ENCODE assay signal across 8 mouse cellular contexts in the genomic region with DNA sequence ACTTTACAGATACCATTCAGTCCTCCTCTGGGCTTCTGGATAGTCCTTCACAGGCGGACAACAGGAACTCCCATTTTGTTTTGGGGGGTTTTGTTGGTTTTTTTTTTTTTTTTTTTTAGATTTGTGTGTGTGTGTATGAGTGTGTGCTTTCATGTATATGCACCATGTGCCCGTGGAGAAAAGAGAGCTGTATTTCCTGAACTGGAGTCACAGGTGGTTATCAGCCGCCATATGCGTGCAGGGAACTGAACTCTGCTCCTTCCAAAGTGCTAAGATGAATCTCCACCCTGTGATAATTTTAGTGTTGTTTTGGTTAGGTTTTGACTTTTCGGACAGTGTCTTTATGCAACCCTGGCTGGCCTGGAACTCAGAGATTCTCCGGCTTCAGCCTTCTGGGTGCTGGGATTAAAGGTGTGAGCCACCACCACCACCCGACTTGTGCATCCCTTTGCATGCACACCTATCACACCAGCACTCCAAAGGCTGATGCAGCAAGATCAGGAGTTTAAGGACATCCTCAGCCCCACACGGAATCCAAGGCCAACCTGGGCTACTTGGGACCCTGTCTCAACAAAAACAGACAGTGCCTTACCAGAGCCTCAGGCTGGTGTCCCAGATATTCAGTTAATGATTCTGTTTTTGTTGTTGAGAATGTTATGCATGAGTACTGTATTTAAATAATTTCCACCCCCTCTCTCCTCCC. TPM values are rescaled to one million over a fixed set of nuclear protein-coding genes. Genes with fewer than 3 reads are reported as not detected.
DNase-seq lines count a peak whose midpoint lies in the region; ATAC-seq and TF ChIP-seq lines count a peak whose summit lies in the region.

No protein-coding gene starts in this region.

- TF ChIP-seq RAD21 in MEL (IDR thresholded peaks at IDR 0.05; ENCODE audit: low read depth, low read length) = no peak

- peaks cover 14% of the 10 kb centered on the region for H3K36me3 ChIP-seq in heart, embryonic 12.5 days
- H3K36me3 ChIP-seq in MEL (ENCODE audit: control insufficient read depth in 1 of 2, insufficient read depth in 2 of 2, low read length in 2 of 2) = peaks cover 0 to 18% of the 10 kb centered on the region in 2 experiments; a peak in 2 of 4 replicates
- no peaks in the 10 kb centered on the region for H3K36me3 ChIP-seq in hindbrain, embryonic 16.5 days (ENCODE audit: control insufficient read depth, insufficient read depth, low read length)
- peaks cover 13% of the 10 kb centered on the region; the same call in 1 of the 2 replicates for H3K36me3 ChIP-seq in macrophage (ENCODE audit: inconsistent target)

- no peak for TF ChIP-seq POLR2A in MEL (IDR thresholded peaks at IDR 0.05; ENCODE audit: control insufficient read depth in 1 of 2, insufficient read depth in 1 of 2, low read depth in 1 of 2, low read length in 2 of 2, poor library complexity in 1 of 2)

- peak overlapping the region; percentile 85; the same call in 1 of the 2 replicates for H3K27ac ChIP-seq in heart, embryonic 12.5 days (ENCODE audit: poor library complexity, severe bottlenecking)
- H3K27ac ChIP-seq in MEL (ENCODE audit: control insufficient read depth, low read depth, low read length) = peak overlapping the region; percentile 40; the same call in 1 of the 2 replicates
- peak overlapping the region; percentile 90 for H3K27ac ChIP-seq in hindbrain, embryonic 16.5 days (ENCODE audit: low read depth, low read length)
- H3K27ac ChIP-seq in macrophage = peak overlapping the region; percentile 80

- ATAC-seq in heart, embryonic 12.5 days (ENCODE audit: insufficient number of reproducible peaks, low FRiP score) = no peak
- no peak for ATAC-seq in hindbrain, embryonic 16.5 days

- no peaks in the 10 kb centered on the region for H3K27me3 ChIP-seq in heart, embryonic 12.5 days (replicated peaks)
- no peaks in the 10 kb centered on the region for H3K27me3 ChIP-seq in MEL (ENCODE audit: control insufficient read depth in 1 of 2, insufficient read depth in 2 of 2, low read length in 2 of 2)
- H3K27me3 ChIP-seq in hindbrain, embryonic 16.5 days (replicated peaks; ENCODE audit: control insufficient read depth, insufficient read depth, low read length) = no peaks in the 10 kb centered on the region

- peak overlapping the region; percentile 92 for H3K9ac ChIP-seq in heart, embryonic 12.5 days
- peak overlapping the region; percentile 91 for H3K9ac ChIP-seq in MEL (ENCODE audit: control insufficient read depth, low read depth, low read length, poor library complexity, severe bottlenecking)
- peak overlapping the region; percentile 98 for H3K9ac ChIP-seq in hindbrain, embryonic 16.5 days (ENCODE audit: low read depth, low read length)

- H3K4me2 ChIP-seq in heart, embryonic 12.5 days = peak overlapping the region; percentile 91
- peak overlapping the region; percentile 81 for H3K4me2 ChIP-seq in hindbrain, embryonic 16.5 days (ENCODE audit: low read length)

- peak overlapping the region; percentile 82 for H3K4me3 ChIP-seq in heart, embryonic 12.5 days
- H3K4me3 ChIP-seq in MEL (ENCODE audit: control insufficient read depth in 1 of 2, insufficient read depth in 1 of 2, low read depth in 2 of 2, low read length in 2 of 2) = peak overlapping the region; percentile 90
- H3K4me3 ChIP-seq in hindbrain, embryonic 16.5 days (ENCODE audit: low read length) = peak overlapping the region; percentile 84
- peak overlapping the region; percentile 99 for H3K4me3 ChIP-seq in macrophage (ENCODE audit: inconsistent target)

- H3K79me2 ChIP-seq in MEL (ENCODE audit: control insufficient read depth, insufficient read depth, low read length, poor library complexity) (peaks cover 19% of the 10 kb centered on the region), macrophage (ENCODE audit: inconsistent target) (peaks cover 43% of the 10 kb centered on the region)

- DNase-seq in heart, postnatal 36 days = no peak
- peak; percentile 37 for DNase-seq in MEL (ENCODE audit: low read depth, low spot score)
- no peak for DNase-seq in adrenal gland, postnatal 4 days (ENCODE audit: low spot score in 2 of 2)
- no peak for DNase-seq in B cell, adult 2 months
- DNase-seq in retina, embryonic 14.5 days (ENCODE audit: low spot score) = no peak

- TF ChIP-seq EP300 in MEL (IDR thresholded peaks at IDR 0.05; ENCODE audit: low read depth in 1 of 2, low read length in 2 of 2) = no peak

- WGBS in heart, embryonic 12.5 days = 61% methylated on average over 8 of the region's 8 CpGs
- WGBS in hindbrain, embryonic 16.5 days = 73% methylated on average over 8 of the region's 8 CpGs
- 73% methylated on average over 8 of the region's 8 CpGs for WGBS in macrophage (ENCODE audit: missing documents)

- H3K9me3 ChIP-seq in heart, embryonic 12.5 days (replicated peaks) = no peaks in the 10 kb centered on the region
- H3K9me3 ChIP-seq in MEL (replicated peaks; ENCODE audit: insufficient read depth, low read length) = no peaks in the 10 kb centered on the region
- no peaks in the 10 kb centered on the region for H3K9me3 ChIP-seq in hindbrain, embryonic 16.5 days (ENCODE audit: control insufficient read depth, low read length)

- TF ChIP-seq CTCF in MEL (IDR thresholded peaks at IDR 0.05 in 2 of 3, conservative IDR thresholded peaks at IDR 0.05 in 1 of 3; ENCODE audit: control insufficient read depth in 1 of 3, insufficient read depth in 1 of 3, low read depth in 2 of 3, low read length in 3 of 3, poor library complexity in 1 of 3, severe bottlenecking in 1 of 3) = no peak

- intact Hi-C loops in heart, postnatal 36 days (cut with DNase I) = loop anchor here (10.0 kb wide), 1 partner anchor 172 kb away; a partner anchor contains a TSS

- peaks cover 37% of the 10 kb centered on the region for H3K4me1 ChIP-seq in heart, embryonic 12.5 days (replicated peaks)
- peaks cover 7 to 25% of the 10 kb centered on the region in 2 experiments for H3K4me1 ChIP-seq in MEL (ENCODE audit: control insufficient read depth in 1 of 2, insufficient read depth in 2 of 2, low read length in 2 of 2)
- H3K4me1 ChIP-seq in hindbrain, embryonic 16.5 days (ENCODE audit: control insufficient read depth, insufficient read depth, low read depth, low read length) = peaks cover 29% of the 10 kb centered on the region

RNA-seq across cellular contexts. Expression of a gene that starts 1.4 kb away (rescaled TPM):
- polyA plus RNA-seq in heart, embryonic 12.5 days (2016; fragmentation: Nextera tagmentation; extraction: Ambion mirVana) = 746 and 756 TPM in 2 replicates
- total RNA-seq in heart, postnatal 36 days (2021) = 1,000 to 10,000 TPM; 1,261 to 1,268 TPM
- 271 and 292 TPM in 2 replicates for total RNA-seq in MEL (2012; rRNA removed)
- 100 to 1,000 TPM; 342 to 414 TPM for polyA plus RNA-seq in MEL (2012; ENCODE audit: insufficient read depth in 1 of 2, insufficient read length in 2 of 2, low read depth in 1 of 2, low replicate concordance in 2 of 2, missing spikeins in 1 of 2)
- 490 and 530 TPM in 2 replicates for polyA plus RNA-seq in hindbrain, embryonic 16.5 days (2015; fragmentation: Nextera tagmentation; extraction: Ambion mirVana)
- 100 to 1,000 TPM in 4 of 26 experiments, 10 to 100 TPM in 22; 15.8 to 124 (median 61.4) TPM for total RNA-seq in macrophage (2018; cell fraction: chromatin; rRNA removed)
- total RNA-seq in macrophage (2018; cell fraction: cytosol; rRNA removed) = 100 to 1,000 TPM; 119 to 291 (median 183) TPM
- total RNA-seq in macrophage (2018; cell fraction: nucleus; rRNA removed) = 100 to 1,000 TPM in 4 of 26 experiments, 10 to 100 TPM in 22; 28.6 to 130 (median 74.8) TPM
- polyA plus RNA-seq in macrophage (2018) = 115 to 183 TPM (median 157 TPM) in 3 replicates
- total RNA-seq in adrenal gland, postnatal 4 days (2021) = 100 to 1,000 TPM; 271 to 305 TPM

RNA-seq across cellular contexts. Expression of a gene that starts 24.3 kb away (rescaled TPM):
- 33.1 and 35.6 TPM in 2 replicates for polyA plus RNA-seq in heart, embryonic 12.5 days (2016; fragmentation: Nextera tagmentation; extraction: Ambion mirVana)
- total RNA-seq in heart, postnatal 36 days (2021) = 10 to 100 TPM; 16.5 to 17.3 TPM
- total RNA-seq in MEL (2012; rRNA removed) = 27.3 and 29.0 TPM in 2 replicates
- polyA plus RNA-seq in MEL (2012; ENCODE audit: insufficient read depth in 1 of 2, insufficient read length in 2 of 2, low read depth in 1 of 2, low replicate concordance in 2 of 2, missing spikeins in 1 of 2) = 10 to 100 TPM in 1 of 2 experiments, not detected in 1; 65.4 TPM
- polyA plus RNA-seq in hindbrain, embryonic 16.5 days (2015; fragmentation: Nextera tagmentation; extraction: Ambion mirVana) = 185 and 196 TPM in 2 replicates
- 1,000 to 10,000 TPM in 2 of 26 experiments, 100 to 1,000 TPM in 22, 10 to 100 TPM in 2; 80.1 to 1,178 (median 596) TPM for total RNA-seq in macrophage (2018; cell fraction: chromatin; rRNA removed)
- total RNA-seq in macrophage (2018; cell fraction: cytosol; rRNA removed) = 100 to 1,000 TPM; 198 to 483 (median 309) TPM
- 100 to 1,000 TPM in 25 of 26 experiments, 10 to 100 TPM in 1; 81.9 to 812 (median 459) TPM for total RNA-seq in macrophage (2018; cell fraction: nucleus; rRNA removed)
- polyA plus RNA-seq in macrophage (2018) = 156 to 334 TPM (median 219 TPM) in 3 replicates
- total RNA-seq in adrenal gland, postnatal 4 days (2021) = 10 to 100 TPM; 58.8 to 63.5 TPM

RNA-seq across cellular contexts. Expression of a gene that starts 47.9 kb away (rescaled TPM):
- polyA plus RNA-seq in heart, embryonic 12.5 days (2016; fragmentation: Nextera tagmentation; extraction: Ambion mirVana) = 245 and 246 TPM in 2 replicates
- 1 to 10 TPM; 4.0 to 4.3 TPM for total RNA-seq in heart, postnatal 36 days (2021)
- not detected in 2 replicates for total RNA-seq in MEL (2012; rRNA removed)
- polyA plus RNA-seq in MEL (2012; ENCODE audit: insufficient read depth in 1 of 2, insufficient read length in 2 of 2, low read depth in 1 of 2, low replicate concordance in 2 of 2, missing spikeins in 1 of 2) = not detected
- polyA plus RNA-seq in hindbrain, embryonic 16.5 days (2015; fragmentation: Nextera tagmentation; extraction: Ambion mirVana) = 130 and 180 TPM in 2 replicates
- 10 to 100 TPM in 1 of 26 experiments, 1 to 10 TPM in 4, under 1 TPM in 2, not detected in 19; 0.86 to 30.1 (median 1.1) TPM for total RNA-seq in macrophage (2018; cell fraction: chromatin; rRNA removed)
- under 1 TPM in 2 of 26 experiments, not detected in 24; 0.18 to 0.47 TPM for total RNA-seq in macrophage (2018; cell fraction: cytosol; rRNA removed)
- total RNA-seq in macrophage (2018; cell fraction: nucleus; rRNA removed) = 1 to 10 TPM in 6 of 26 experiments, under 1 TPM in 5, not detected in 15; 0.50 to 3.5 (median 1.0) TPM
- not detected in 3 replicates for polyA plus RNA-seq in macrophage (2018)
- total RNA-seq in adrenal gland, postnatal 4 days (2021) = 100 to 1,000 TPM in 1 of 2 experiments, 10 to 100 TPM in 1; 98.0 to 106 TPM

RNA-seq across cellular contexts. Expression of a gene that starts 56.2 kb away (rescaled TPM):
- 3.3 and 4.1 TPM in 2 replicates for polyA plus RNA-seq in heart, embryonic 12.5 days (2016; fragmentation: Nextera tagmentation; extraction: Ambion mirVana)
- 1 to 10 TPM in 1 of 2 experiments, under 1 TPM in 1; 0.56 to 1.0 TPM for total RNA-seq in heart, postnatal 36 days (2021)
- total RNA-seq in MEL (2012; rRNA removed) = 0.07 and 0.27 TPM in 2 replicates
- polyA plus RNA-seq in MEL (2012; ENCODE audit: insufficient read depth in 1 of 2, insufficient read length in 2 of 2, low read depth in 1 of 2, low replicate concordance in 2 of 2, missing spikeins in 1 of 2) (under 1 TPM in 1 of 2 experiments, not detected in 1; 0.07 TPM), macrophage (2018) (5.2 to 6.9 TPM (median 5.6 TPM) in 3 replicates)
- polyA plus RNA-seq in hindbrain, embryonic 16.5 days (2015; fragmentation: Nextera tagmentation; extraction: Ambion mirVana) = 2.4 and 2.7 TPM in 2 replicates
- 1 to 10 TPM in 12 of 26 experiments, under 1 TPM in 11, not detected in 3; 0.20 to 5.4 (median 1.2) TPM for total RNA-seq in macrophage (2018; cell fraction: chromatin; rRNA removed)
- total RNA-seq in macrophage (2018; cell fraction: cytosol; rRNA removed) = 1 to 10 TPM in 24 of 26 experiments, under 1 TPM in 2; 0.76 to 8.7 (median 3.5) TPM
- 1 to 10 TPM in 19 of 26 experiments, under 1 TPM in 7; 0.47 to 6.7 (median 1.9) TPM for total RNA-seq in macrophage (2018; cell fraction: nucleus; rRNA removed)
- 1 to 10 TPM; 6.7 to 9.5 TPM for total RNA-seq in adrenal gland, postnatal 4 days (2021)

Comparison
In these comparisons a context has a peak if more than half of its experiments do, and no peak if none do; other contexts are left out.
1. H3K27ac ChIP-seq: peak in every context shown above with its lines; median percentile 90 in hindbrain, embryonic 16.5 days; 85 in heart, embryonic 12.5 days; 80 in macrophage; 40 in MEL.
2. RNA of a gene that starts 47.9 kb away (polyA plus RNA-seq): 245 to 246 TPM in heart, embryonic 12.5 days and 130 to 180 TPM in hindbrain, embryonic 16.5 days; not detected in MEL and not detected in macrophage; every median in the first group is over 100 times any median in the second.
3. Peak in every context shown above with its lines, with median percentiles within 50 percentile points of each other: H3K4me3 ChIP-seq and H3K9ac ChIP-seq.